In the genomic region with DNA sequence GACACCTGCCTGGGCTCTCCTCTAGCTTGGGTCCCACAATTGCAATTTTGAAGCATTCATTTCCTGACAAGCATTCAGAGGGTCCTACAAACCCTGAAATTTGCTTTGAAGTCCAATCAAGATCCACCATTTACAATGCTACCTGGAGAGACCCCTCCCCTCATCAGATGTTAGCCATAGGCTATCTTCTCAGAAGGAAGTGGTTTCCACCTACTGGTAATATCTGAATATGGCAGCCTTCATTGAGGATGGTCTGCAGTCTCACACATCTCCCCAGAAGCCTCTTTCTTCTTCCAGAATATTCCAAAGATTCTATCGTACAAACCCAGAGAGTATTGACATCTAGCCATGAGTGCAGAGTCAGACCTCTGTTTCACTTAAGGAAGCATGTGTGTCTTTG, we compare ENCODE assay signal across 17 mouse cellular contexts.
DNase-seq lines count a peak whose midpoint lies in the region; TF ChIP-seq lines count a peak whose summit lies in the region.
"Had no signal": no experiment of that assay in that cellular context is flagged by ENCODE, and none has a peak within 500 bp of the region (broad histone marks: within the 10 kb centered on the region; RNA-seq: fewer than 3 reads in every experiment).

No protein-coding gene starts in this region.

- no peak overlapping the region for H3K4me3 ChIP-seq in left cerebral cortex, adult 2 months
- H3K4me3 ChIP-seq: liver, embryonic 13.5 days; megakaryocyte, embryonic 14.5 days had no signal

- TF ChIP-seq CTCF in left cerebral cortex, adult 2 months (IDR thresholded peaks at IDR 0.05): peak; percentile 53

- intact Hi-C loops in heart, postnatal 25 days (cut with DNase I): no loop called here
- intact Hi-C loops in left cerebral cortex, adult 2 months (cut with DNase I): loop anchor here (5.0 kb wide), 1 partner anchor 77 kb away; no protein-coding TSS in a partner anchor

- DNase-seq in heart, adult 11 months: peak; percentile 55
- no peak for DNase-seq in heart, postnatal 25 days (ENCODE audit: low spot score)
- DNase-seq in left cerebral cortex, adult 2 months (ENCODE audit: extremely low spot score in 1 of 2, low spot score in 2 of 2): no peak
- no peak for DNase-seq in left cerebral cortex, adult 18-20 months (ENCODE audit: low spot score in 2 of 2)
- peak; percentile 50 for DNase-seq in retina, embryonic 14.5 days (ENCODE audit: low spot score)
- DNase-seq in retina, postnatal 1 day: no peak
- no peak for DNase-seq in thymus, postnatal 10 days (ENCODE audit: low spot score in 2 of 2)
- DNase-seq: adrenal gland, postnatal 10 days; cerebellum, adult 11 months; gastrocnemius, postnatal 25 days; heart, postnatal 14 days; kidney, adult 11 months; liver, embryonic 13.5 days; lung, postnatal 14 days; thymus, postnatal 36 days had no signal

- H3K27ac ChIP-seq in left cerebral cortex, adult 2 months: no peak overlapping the region
- H3K27ac ChIP-seq: hindbrain, embryonic 14.5 days; liver, embryonic 13.5 days had no signal

Comparison
In these comparisons a context has a peak if more than half of its experiments do, and no peak if none do; other contexts are left out.
1. DNase-seq: peak in heart, adult 11 months (single experiment) and retina, embryonic 14.5 days (single experiment); none in heart, postnatal 25 days (single experiment), left cerebral cortex, adult 2 months (0 of 2), left cerebral cortex, adult 18-20 months (0 of 2), retina, postnatal 1 day (single experiment) and thymus, postnatal 10 days (0 of 2).